ENCODE assay signal across 8 mouse cellular contexts in genomic region chr2:31381292-31381846, GRCm38 (mm10).
A peak's percentile ranks its signal among the peaks of the same experiment; 100 is the strongest.
DNase-seq lines count a peak whose midpoint lies in the region; ATAC-seq and TF ChIP-seq lines count a peak whose summit lies in the region.

No protein-coding gene starts in this region.

- 56% methylated on average over 4 of the region's 4 CpGs for WGBS in embryonic facial prominence, embryonic 10.5 days
- 52% methylated on average over 4 of the region's 4 CpGs for WGBS in hindbrain, embryonic 16.5 days
- 64% methylated on average over 4 of the region's 4 CpGs for WGBS in midbrain, embryonic 10.5 days
- 53% methylated on average over 4 of the region's 4 CpGs for WGBS in small intestine, adult 2 months

- no peak overlapping the region for H3K4me3 ChIP-seq in embryonic facial prominence, embryonic 10.5 days
- no peak overlapping the region for H3K4me3 ChIP-seq in hindbrain, embryonic 16.5 days (ENCODE audit: low read length)
- H3K4me3 ChIP-seq in midbrain, embryonic 10.5 days: no peak overlapping the region
- no peak overlapping the region for H3K4me3 ChIP-seq in small intestine, adult 2 months (ENCODE audit: low read depth, low read length)

- intact Hi-C loops in heart, postnatal 25 days (cut with DNase I): loop anchor here (5.0 kb wide), 1 partner anchor 84 kb away; no protein-coding TSS in a partner anchor

- ATAC-seq in hindbrain, embryonic 16.5 days: peak; percentile 84

- peaks cover 14% of the 10 kb centered on the region; the same call in 1 of the 2 replicates for H3K4me1 ChIP-seq in embryonic facial prominence, embryonic 10.5 days
- H3K4me1 ChIP-seq in hindbrain, embryonic 16.5 days (ENCODE audit: control insufficient read depth, insufficient read depth, low read depth, low read length): no peaks in the 10 kb centered on the region
- H3K4me1 ChIP-seq in midbrain, embryonic 10.5 days: no peaks in the 10 kb centered on the region
- H3K4me1 ChIP-seq in small intestine, adult 2 months (ENCODE audit: control insufficient read depth, insufficient read depth, insufficient read length, low read length): no peaks in the 10 kb centered on the region; the same call in 1 of the 2 replicates

- H3K9me3 ChIP-seq in embryonic facial prominence, embryonic 10.5 days: no peaks in the 10 kb centered on the region
- H3K9me3 ChIP-seq in hindbrain, embryonic 16.5 days (ENCODE audit: control insufficient read depth, low read length): no peaks in the 10 kb centered on the region
- no peaks in the 10 kb centered on the region for H3K9me3 ChIP-seq in midbrain, embryonic 10.5 days (replicated peaks)

- no peak overlapping the region for H3K27ac ChIP-seq in embryonic facial prominence, embryonic 10.5 days (replicated peaks)
- no peak overlapping the region for H3K27ac ChIP-seq in hindbrain, embryonic 16.5 days (ENCODE audit: low read depth, low read length)
- no peak overlapping the region for H3K27ac ChIP-seq in midbrain, embryonic 10.5 days (replicated peaks)
- H3K27ac ChIP-seq in small intestine, adult 2 months (ENCODE audit: insufficient read depth, low read depth, low read length): no peak overlapping the region

- peak; percentile 45 to 67 for DNase-seq in heart, adult 18-20 months
- no peak for DNase-seq in heart, postnatal 25 days (ENCODE audit: low spot score)
- DNase-seq in adrenal gland, postnatal 25 days: peak; percentile 26
- DNase-seq in embryonic facial prominence, embryonic 10.5 days (ENCODE audit: low spot score): peak; percentile 60
- DNase-seq in layer of hippocampus, postnatal 36 days: peak; percentile 35 to 55
- DNase-seq in midbrain, embryonic 10.5 days (ENCODE audit: low spot score): peak; percentile 46

- peak; percentile 65; the same call in 1 of the 2 replicates for TF ChIP-seq CTCF in small intestine, adult 2 months (IDR thresholded peaks at IDR 0.05; ENCODE audit: extremely low read depth, insufficient read length, insufficient replicate concordance, low read depth, low read length)

- H3K36me3 ChIP-seq in embryonic facial prominence, embryonic 10.5 days (replicated peaks): no peaks in the 10 kb centered on the region
- no peaks in the 10 kb centered on the region for H3K36me3 ChIP-seq in hindbrain, embryonic 16.5 days (ENCODE audit: control insufficient read depth, insufficient read depth, low read length)
- no peaks in the 10 kb centered on the region for H3K36me3 ChIP-seq in midbrain, embryonic 10.5 days
- no peaks in the 10 kb centered on the region for H3K36me3 ChIP-seq in small intestine, adult 2 months (ENCODE audit: control insufficient read depth, insufficient read depth, low read length)

- no peak overlapping the region for H3K9ac ChIP-seq in hindbrain, embryonic 16.5 days (ENCODE audit: low read depth, low read length)

- no peak overlapping the region for H3K4me2 ChIP-seq in hindbrain, embryonic 16.5 days (ENCODE audit: low read length)

- no peak for TF ChIP-seq POLR2A in small intestine, adult 2 months (IDR thresholded peaks at IDR 0.05; ENCODE audit: low read depth, low read length)

- 0 out of 2 replicates have a peak, but pooled peaks cover 10% of the 10 kb centered on the region for H3K27me3 ChIP-seq in embryonic facial prominence, embryonic 10.5 days (replicated peaks; ENCODE audit: low read depth, poor library complexity, severe bottlenecking)
- no peaks in the 10 kb centered on the region for H3K27me3 ChIP-seq in hindbrain, embryonic 16.5 days (replicated peaks; ENCODE audit: control insufficient read depth, insufficient read depth, low read length)
- no peaks in the 10 kb centered on the region for H3K27me3 ChIP-seq in midbrain, embryonic 10.5 days (ENCODE audit: low read depth, poor library complexity, severe bottlenecking)
- H3K27me3 ChIP-seq in small intestine, adult 2 months (ENCODE audit: control insufficient read depth, insufficient read depth, low read length): no peaks in the 10 kb centered on the region
